Mouse (Mus musculus): ENCODE data around the gene Wdr27. TPM values are rescaled to one million over a fixed set of nuclear protein-coding genes. Genes with fewer than 3 reads are reported as not detected.

Gene Wdr27
- total RNA-seq, 2 experiments from 2014 or later, result 3.1 to 3.7 TPM

GRCm38 (mm10) chr17:14826715-14827295 lies 116.2 kb downstream of the Wdr27 start:
- peak in 1 of 2 experiments; percentile 18 for DNase-seq (ENCODE audit: low spot score in 2 of 2)

DNA sequence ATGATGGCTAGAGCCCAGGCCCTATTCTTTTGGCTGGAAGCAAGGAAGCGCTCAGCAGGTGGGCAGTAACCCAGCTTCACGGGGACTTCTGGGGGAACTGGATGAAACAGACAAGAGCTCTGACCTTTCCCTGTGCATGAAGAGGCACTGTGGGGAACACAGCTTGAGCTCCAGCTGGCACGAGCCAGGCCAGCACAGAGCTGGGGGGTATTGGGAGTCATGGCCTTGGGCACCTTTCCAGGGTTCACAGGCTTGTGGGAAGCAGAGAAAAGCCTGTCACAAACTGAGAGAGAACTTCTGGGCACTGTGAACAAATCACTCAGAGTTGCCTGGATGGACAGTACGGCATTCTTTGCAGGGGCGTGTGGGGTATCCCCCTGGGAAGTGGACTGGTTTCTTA lies 118.0 kb downstream of the Wdr27 start:
- DNase-seq (ENCODE audit: low spot score in 2 of 2), result no peak

DNA sequence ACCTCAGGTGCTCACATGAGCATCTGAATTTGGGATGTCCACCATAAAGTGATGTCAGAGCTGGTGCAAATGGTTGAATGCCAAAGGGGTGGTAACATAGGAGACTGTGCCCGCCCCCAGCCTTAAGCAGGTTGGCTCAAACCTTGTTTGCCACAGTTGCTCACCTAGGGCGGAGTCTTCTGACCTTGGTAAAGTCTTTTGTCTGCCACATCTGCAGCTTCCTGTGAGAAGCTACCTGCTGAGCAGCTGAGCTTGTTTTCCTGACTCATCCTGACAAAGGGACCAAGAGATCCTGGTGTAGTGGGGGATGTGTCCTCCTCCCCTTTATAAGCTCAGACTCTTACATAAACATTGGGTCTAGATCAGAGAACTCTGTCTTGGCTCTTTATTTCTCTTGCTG lies 125.0 kb downstream of the Wdr27 start:
- no peak for DNase-seq (ENCODE audit: low spot score in 2 of 2)

- DNase-seq (ENCODE audit: low spot score in 2 of 2), result no peak
Measured at GRCm38 (mm10) chr17:14816107-14816506, 126.9 kb downstream of the Wdr27 start.

DNA sequence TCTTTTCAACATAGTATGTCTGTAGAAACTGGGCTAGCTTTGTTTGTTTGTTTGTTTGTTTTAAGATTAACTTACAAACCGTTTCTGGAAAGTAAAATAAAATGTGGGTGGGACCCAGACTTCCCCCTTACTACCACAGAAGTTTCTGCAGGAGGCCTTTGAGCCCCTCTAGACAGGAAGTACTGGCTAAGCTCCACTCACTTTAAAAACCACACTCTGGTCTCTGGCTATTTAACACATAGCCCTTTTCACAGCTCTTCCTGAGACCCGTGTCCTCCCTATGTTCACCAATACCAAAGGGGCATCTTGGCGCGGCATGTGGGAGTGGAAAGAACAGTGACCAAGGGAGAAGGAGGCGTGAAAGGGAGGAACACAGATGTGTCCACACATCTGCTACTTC lies 127.7 kb downstream of the Wdr27 start:
- DNase-seq (ENCODE audit: low spot score in 2 of 2), result no peak

DNA sequence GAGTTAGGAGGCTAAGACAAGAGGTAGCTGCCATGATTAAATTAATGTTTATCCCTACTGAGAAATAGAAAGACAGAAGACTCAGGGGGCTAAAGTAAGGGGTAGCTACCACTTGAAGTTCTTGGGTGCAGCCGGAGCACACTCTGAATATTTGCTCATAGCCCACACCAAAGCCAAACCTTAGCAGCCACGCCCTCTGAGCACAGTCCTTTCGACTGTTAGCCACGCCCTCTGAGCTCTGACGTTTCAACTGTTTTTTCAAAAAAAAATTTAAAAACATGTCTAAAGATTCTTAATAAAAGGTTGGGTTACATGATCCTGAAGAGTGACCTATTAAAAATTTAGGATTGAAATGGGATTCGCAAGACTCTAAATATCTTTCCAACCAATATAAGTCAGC lies 130.3 kb downstream of the Wdr27 start:
- DNase-seq (ENCODE audit: low spot score in 2 of 2), result no peak

DNA sequence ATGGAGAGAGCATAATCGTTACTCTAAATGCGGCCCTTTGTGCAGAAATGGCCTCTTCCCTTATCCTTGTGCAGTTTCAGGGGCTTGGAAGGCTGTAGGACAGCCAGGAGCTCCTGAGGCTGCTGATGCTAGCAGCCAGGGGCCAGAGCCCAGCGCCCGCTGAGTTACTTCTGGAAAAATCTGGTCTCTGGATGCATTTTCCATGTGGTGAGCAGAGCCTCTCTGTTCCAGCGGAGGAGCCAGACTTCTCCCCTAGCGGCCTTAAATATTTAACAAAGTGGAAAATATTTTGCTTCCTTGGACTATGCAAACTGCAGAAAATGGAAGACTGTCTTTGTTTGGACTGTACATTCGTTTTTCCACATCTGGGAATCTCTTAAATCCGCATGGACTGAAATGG lies 130.9 kb downstream of the Wdr27 start:
- no peak for DNase-seq (ENCODE audit: low spot score in 2 of 2)

DNA sequence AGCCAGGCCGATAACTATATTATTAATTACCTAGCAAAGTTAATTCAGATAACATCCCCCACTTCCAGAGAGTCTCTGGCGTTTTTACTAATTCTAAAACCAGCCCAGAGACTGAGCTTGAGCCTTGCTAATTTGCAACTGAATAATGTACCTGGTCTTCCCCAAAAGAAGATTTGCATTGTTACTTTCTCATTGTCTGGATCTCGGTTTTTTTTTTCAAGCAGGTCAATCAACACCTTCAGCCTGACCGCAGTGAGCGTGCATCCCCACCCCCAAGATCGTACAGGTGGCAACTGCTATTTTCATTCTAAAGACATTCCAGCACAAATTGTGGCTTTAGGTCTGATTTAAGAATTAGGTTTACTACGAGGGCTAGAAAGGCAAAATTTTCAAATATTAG lies 136.2 kb downstream of the Wdr27 start:
- DNase-seq (ENCODE audit: low spot score in 2 of 2), result no peak

DNA sequence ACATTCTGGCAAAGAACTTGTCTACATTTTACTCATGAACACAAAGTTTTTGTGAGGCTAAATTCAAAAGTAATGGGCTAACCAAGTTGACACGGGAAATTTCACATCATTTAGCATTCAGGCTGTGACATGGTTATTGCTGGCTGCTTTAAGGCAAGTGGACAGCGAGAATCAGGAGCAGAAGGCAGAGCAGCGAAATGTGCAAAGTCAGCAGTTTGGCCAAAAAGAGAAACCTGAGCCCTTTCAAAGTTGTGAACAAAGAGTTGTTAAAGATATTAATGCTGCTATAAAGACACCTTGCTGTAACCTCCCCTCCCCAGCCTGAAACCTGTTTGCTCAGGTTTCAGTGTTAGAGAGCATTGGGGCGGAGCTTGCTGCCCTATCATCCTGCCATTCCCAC lies 143.7 kb downstream of the Wdr27 start:
- DNase-seq (ENCODE audit: low spot score in 2 of 2), result no peak

- no peak for DNase-seq (ENCODE audit: low spot score in 2 of 2)
Measured at GRCm38 (mm10) chr17:14795074-14795473, 147.9 kb downstream of the Wdr27 start.

- no peak for DNase-seq (ENCODE audit: low spot score in 2 of 2)
Measured at GRCm38 (mm10) chr17:14779356-14779755, 163.6 kb downstream of the Wdr27 start.

- no peak for DNase-seq (ENCODE audit: low spot score in 2 of 2)
Measured at GRCm38 (mm10) chr17:14771339-14771738, 171.6 kb downstream of the Wdr27 start.

- DNase-seq (ENCODE audit: low spot score in 2 of 2), result no peak
Measured at GRCm38 (mm10) chr17:14770377-14770776, 172.6 kb downstream of the Wdr27 start.

Other genes starting within 250 kb of the Wdr27 start
- 1 to 10 TPM; 3.0 to 4.0 TPM for gene Thbs2, start 248.9 kb downstream of the Wdr27 start, total RNA-seq (2021)
- 10 to 100 TPM; 12.7 to 15.3 TPM for gene 1600012H06Rik, start within 50 bp of the Wdr27 start, total RNA-seq (2021)
- gene Phf10, start 18.1 kb upstream of the Wdr27 start, total RNA-seq (2021), result 10 to 100 TPM; 52.4 to 54.7 TPM
- gene 9030025P20Rik, start 35.3 kb upstream of the Wdr27 start, total RNA-seq (2021), result 1 to 10 TPM; 6.4 to 6.5 TPM
- 1 to 10 TPM in 1 of 2 experiments, not detected in 1; 1.5 TPM for gene Gm3417, start 35.6 kb upstream of the Wdr27 start, total RNA-seq (2021)
- 1 to 10 TPM; 4.1 to 5.8 TPM for gene Gm3435, start 67.0 kb upstream of the Wdr27 start, total RNA-seq (2021)
- gene Ermard, start 98.0 kb upstream of the Wdr27 start, total RNA-seq (2021), result 10 to 100 TPM; 51.9 to 52.9 TPM
- 1 to 10 TPM in 1 of 2 experiments, not detected in 1; 1.3 TPM for gene Tcte3, start 98.3 kb upstream of the Wdr27 start, total RNA-seq (2021)
- gene Gm3448, start 98.4 kb upstream of the Wdr27 start, total RNA-seq (2021), result 1 to 10 TPM; 7.2 to 8.4 TPM

All from layer of hippocampus, adult 18-20 months (tissue).